Mouse (Mus musculus) CH12.LX (cell line): ENCODE measurements around the gene Camsap2.

Experiments used
- CHD1 ChIP-seq: IDR thresholded peaks from 2 replicates; pipeline ENCODE4 v1.6.1; 2012; ENCODE audit warnings: low read depth, low read length, improper control_type of control experiment, inconsistent platforms
- CTCF ChIP-seq, 2 experiments: IDR thresholded peaks in 1 of 2; conservative IDR thresholded peaks in 1 of 2; 2 replicates each; pipeline ENCODE4 v1.5.1; 2011 to 2012; ENCODE audit warnings: low read depth in 2 of 2, low read length in 2 of 2, improper control_type of control experiment in 1 of 2, inconsistent platforms in 1 of 2, mild to moderate bottlenecking in 1 of 2, moderate library complexity in 1 of 2
- E2F4 ChIP-seq: IDR thresholded peaks from 2 replicates; pipeline ENCODE4 v1.6.1; 2011; ENCODE audit warnings: low read depth, low read length, improper control_type of control experiment; ENCODE audit not compliant: insufficient replicate concordance
- EP300 ChIP-seq: IDR thresholded peaks from 2 replicates; pipeline ENCODE4 v1.6.1; 2011; ENCODE audit warnings: low read length, improper control_type of control experiment
- GABPA ChIP-seq: IDR thresholded peaks from 2 replicates; pipeline ENCODE4 v1.6.1; 2012; ENCODE audit warnings: low read depth, low read length, improper control_type of control experiment, inconsistent platforms; ENCODE audit not compliant: insufficient replicate concordance
- MAZ ChIP-seq: IDR thresholded peaks from 2 replicates; pipeline ENCODE4 v1.6.1; 2012; ENCODE audit warnings: low read depth, mild to moderate bottlenecking, inconsistent platforms, low read length, improper control_type of control experiment, moderate library complexity
- NELFE ChIP-seq: IDR thresholded peaks from 2 replicates; pipeline ENCODE4 v1.6.1; 2011; ENCODE audit warnings: low read depth, low read length, improper control_type of control experiment
- NRF1 ChIP-seq: IDR thresholded peaks from 2 replicates; pipeline ENCODE4 v1.6.1; 2014; ENCODE audit warnings: low read depth, mild to moderate bottlenecking, inconsistent platforms, low read length, improper control_type of control experiment, moderate library complexity
- RCOR1 ChIP-seq: conservative IDR thresholded peaks from 2 replicates; pipeline ENCODE4 v1.6.1; 2012; ENCODE audit warnings: low read depth, mild to moderate bottlenecking, inconsistent platforms, low read length, improper control_type of control experiment
- SMC3 ChIP-seq: IDR thresholded peaks from 2 replicates; pipeline ENCODE4 v1.6.1; 2011; ENCODE audit warnings: low read depth, low read length, improper control_type of control experiment
- TBP ChIP-seq: conservative IDR thresholded peaks from 2 replicates; pipeline ENCODE4 v1.6.1; 2011; ENCODE audit warnings: low read depth, low read length, improper control_type of control experiment
- USF1 ChIP-seq: IDR thresholded peaks from 2 replicates; pipeline ENCODE4 v1.6.1; 2014; ENCODE audit warnings: low read depth, mild to moderate bottlenecking, inconsistent platforms, low read length, improper control_type of control experiment

- TF ChIP-seq RCOR1 (no peak), CTCF (conservative IDR thresholded peaks at IDR 0.05 in 1 of 2, IDR thresholded peaks at IDR 0.05 in 1 of 2; ENCODE audit: low read depth in 2 of 2, low read length in 2 of 2) (no peak), EP300 (no peak), MAZ (no peak), E2F4 (no peak), USF1 (no peak), NELFE (no peak), GABPA (no peak), TBP (no peak), NRF1 (no peak), CHD1 (no peak), SMC3 (no peak)
Measured at GRCm38 (mm10) chr1:136365986-136366385, 20.1 kb upstream of the Camsap2 start.
